Mouse (Mus musculus): ENCODE measurements around the gene Itprid2. TPM values are rescaled to one million over a fixed set of nuclear protein-coding genes. Genes with fewer than 3 reads are reported as not detected.

Itprid2 gene
- polyA plus RNA-seq, 1 experiment, result 22.8 TPM

DNA sequence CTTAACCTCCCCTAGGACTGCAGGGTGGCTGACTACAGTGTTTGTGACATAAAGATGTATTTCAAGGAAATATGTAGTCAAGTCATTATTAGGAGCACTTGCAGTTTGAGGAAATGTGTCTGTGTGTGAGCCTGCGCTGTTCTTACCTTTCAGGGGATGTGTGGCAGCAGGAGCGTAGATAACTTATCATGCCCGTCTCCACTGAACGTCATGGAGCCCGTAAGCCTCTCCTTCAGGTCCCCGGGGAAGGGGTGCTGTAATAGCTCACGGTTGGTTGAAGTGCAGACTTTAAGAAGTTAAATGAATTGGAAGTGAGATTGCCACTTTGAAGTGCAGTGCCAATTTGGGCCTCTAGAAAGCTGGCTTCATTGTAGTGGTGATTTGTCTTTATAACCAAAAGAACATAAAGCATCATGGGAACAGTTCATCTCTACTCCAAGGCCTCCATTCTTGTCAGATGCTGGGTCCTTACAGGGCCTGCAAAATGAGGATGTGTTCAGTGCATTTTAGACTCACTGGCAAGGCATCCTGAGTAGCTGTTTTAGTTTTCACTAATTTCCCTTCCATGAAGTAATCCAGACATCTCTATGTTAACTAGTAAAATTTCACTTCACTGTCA, 26.4 kb downstream of the Itprid2 start:
- H3K36me3 ChIP-seq (ENCODE audit: control insufficient read depth, insufficient read depth, low read length), result peaks cover 25% of the 10 kb centered on the region
- TF ChIP-seq CTCF (conservative IDR thresholded peaks at IDR 0.05; ENCODE audit: insufficient read depth, insufficient read length, low read depth, low read length), result no peak
- TF ChIP-seq POLR2A (IDR thresholded peaks at IDR 0.05; ENCODE audit: low read depth, low read length), result no peak
- H3K27ac ChIP-seq (ENCODE audit: insufficient read depth, low read depth, low read length), result peak overlapping the region; percentile 4; the same call in 1 of the 2 replicates

DNA sequence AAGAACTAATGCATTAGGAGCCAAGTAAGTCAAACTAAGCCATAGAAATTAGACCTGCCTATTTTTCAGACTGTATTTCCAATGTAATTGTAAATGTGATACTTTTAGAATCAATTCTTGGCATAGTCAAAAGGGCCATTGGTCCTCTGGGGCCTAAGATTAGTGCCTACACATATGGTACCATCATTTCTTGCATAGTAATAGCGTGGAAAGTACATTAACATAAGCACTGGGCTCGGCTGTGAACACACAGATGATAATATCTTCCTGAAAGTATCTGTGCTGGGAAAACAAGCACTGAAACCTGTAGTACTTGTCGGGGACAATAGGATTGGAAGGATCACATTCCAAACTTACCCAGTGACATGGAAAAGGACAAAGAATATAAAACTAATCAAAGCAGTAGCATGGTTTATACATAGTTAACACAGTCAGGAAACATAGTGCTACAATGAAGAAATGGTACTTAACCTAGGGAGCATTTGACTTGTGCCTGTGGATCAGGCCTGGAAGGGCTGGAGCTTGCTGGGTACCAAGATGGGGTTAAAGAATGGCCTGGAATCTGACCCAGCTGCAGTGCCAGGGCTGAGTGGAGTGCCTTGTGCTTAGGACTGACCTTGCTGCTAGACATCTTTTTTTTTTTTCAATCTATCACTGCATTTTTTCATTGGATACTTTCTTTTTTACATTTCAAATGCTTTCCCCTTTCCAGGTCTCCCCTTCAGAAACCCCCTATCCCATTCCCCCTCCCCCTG, 29.6 kb downstream of the Itprid2 start:
- TF ChIP-seq CTCF (conservative IDR thresholded peaks at IDR 0.05; ENCODE audit: insufficient read depth, insufficient read length, low read depth, low read length), result no peak
- no peak for TF ChIP-seq POLR2A (IDR thresholded peaks at IDR 0.05; ENCODE audit: low read depth, low read length)
- Histone ChIP-seq H3K27me3 (replicated peaks; ENCODE audit: control insufficient read depth, insufficient read depth, low read length) (no peaks in the 10 kb centered on the region), H3K4me1 (ENCODE audit: control insufficient read depth, insufficient read depth, low read length) (peaks cover 20% of the 10 kb centered on the region), H3K4me3 (ENCODE audit: insufficient read depth, low read depth, low read length) (no peak overlapping the region), H3K27ac (ENCODE audit: insufficient read depth, low read depth, low read length) (no peak overlapping the region), H3K36me3 (ENCODE audit: control insufficient read depth, insufficient read depth, low read length) (peaks cover 16% of the 10 kb centered on the region)
- DNase-seq, result peak; percentile 78
- WGBS, result 69% methylated on average over 3 of the region's 3 CpGs

More for the DNA sequence above, 26.4 kb downstream of the Itprid2 start:
- Histone ChIP-seq H3K4me3 (ENCODE audit: insufficient read depth, low read depth, low read length) (no peak overlapping the region), H3K27me3 (replicated peaks; ENCODE audit: control insufficient read depth, insufficient read depth, low read length) (no peaks in the 10 kb centered on the region), H3K4me1 (ENCODE audit: control insufficient read depth, insufficient read depth, low read length) (peaks cover 40% of the 10 kb centered on the region)
- WGBS, result 53% methylated on average over 7 of the region's 7 CpGs
- no peak for DNase-seq

DNA sequence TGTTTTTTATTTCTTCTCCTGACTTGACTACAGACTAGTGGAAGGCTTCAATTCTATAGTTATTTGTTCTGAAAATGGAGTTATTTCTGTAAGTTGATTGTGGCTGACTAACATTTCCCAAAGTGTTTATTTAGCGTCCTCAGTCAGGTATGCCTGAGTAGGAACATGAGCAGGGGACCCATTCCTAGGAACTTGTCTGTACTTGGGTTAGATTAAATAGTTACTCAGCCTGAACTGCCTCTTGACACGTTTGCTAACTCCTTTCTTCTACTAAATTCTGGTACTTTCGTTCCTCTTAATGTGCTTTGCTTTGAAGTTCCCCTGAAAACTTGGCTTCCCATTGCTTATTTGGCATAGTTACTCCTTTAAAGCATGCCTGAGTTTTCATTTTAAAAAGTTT, 30.3 kb downstream of the Itprid2 start:
- Histone ChIP-seq H3K4me1 (ENCODE audit: control insufficient read depth, insufficient read depth, low read length) (peaks cover 16% of the 10 kb centered on the region; the same call in 1 of the 2 replicates), H3K27me3 (replicated peaks; ENCODE audit: control insufficient read depth, insufficient read depth, low read length) (no peaks in the 10 kb centered on the region), H3K27ac (ENCODE audit: insufficient read depth, low read depth, low read length) (peak overlapping the region; percentile 64), H3K4me3 (ENCODE audit: insufficient read depth, low read depth, low read length) (no peak overlapping the region), H3K36me3 (ENCODE audit: control insufficient read depth, insufficient read depth, low read length) (peaks cover 11% of the 10 kb centered on the region)
- WGBS, result 29% methylated on average over 3 of the region's 3 CpGs
- DNase-seq, result no peak
- TF ChIP-seq CTCF (conservative IDR thresholded peaks at IDR 0.05; ENCODE audit: insufficient read depth, insufficient read length, low read depth, low read length) (no peak), POLR2A (IDR thresholded peaks at IDR 0.05; ENCODE audit: low read depth, low read length) (no peak)

DNA sequence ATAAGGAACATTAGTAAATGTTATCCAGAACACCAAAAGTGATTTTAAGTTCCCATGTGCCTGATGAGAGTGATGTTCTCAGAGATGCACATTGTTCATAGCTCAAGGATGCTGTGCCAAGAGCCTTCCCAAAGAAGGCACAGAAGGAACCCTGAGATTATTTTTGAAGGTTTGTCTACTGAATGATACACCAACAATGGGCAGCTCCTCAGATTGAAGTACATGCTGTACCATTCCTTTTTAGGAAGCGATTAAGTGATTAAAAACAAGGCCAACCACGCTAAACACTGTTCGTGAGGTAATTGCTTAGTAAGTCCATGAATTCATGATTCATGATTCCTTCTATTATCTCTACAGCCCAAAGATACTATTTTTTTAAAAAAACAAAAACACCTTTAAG, 40.1 kb downstream of the Itprid2 start:
- no peak for DNase-seq
- Histone ChIP-seq H3K27me3 (replicated peaks; ENCODE audit: control insufficient read depth, insufficient read depth, low read length) (no peaks in the 10 kb centered on the region), H3K36me3 (ENCODE audit: control insufficient read depth, insufficient read depth, low read length) (peaks cover 9% of the 10 kb centered on the region), H3K4me1 (ENCODE audit: control insufficient read depth, insufficient read depth, low read length) (no peaks in the 10 kb centered on the region), H3K4me3 (ENCODE audit: insufficient read depth, low read depth, low read length) (no peak overlapping the region), H3K27ac (ENCODE audit: insufficient read depth, low read depth, low read length) (no peak overlapping the region)
- 83% methylated on average over 3 of the region's 3 CpGs for WGBS
- no peak for TF ChIP-seq CTCF (conservative IDR thresholded peaks at IDR 0.05; ENCODE audit: insufficient read depth, insufficient read length, low read depth, low read length)
- no peak for TF ChIP-seq POLR2A (IDR thresholded peaks at IDR 0.05; ENCODE audit: low read depth, low read length)

DNA sequence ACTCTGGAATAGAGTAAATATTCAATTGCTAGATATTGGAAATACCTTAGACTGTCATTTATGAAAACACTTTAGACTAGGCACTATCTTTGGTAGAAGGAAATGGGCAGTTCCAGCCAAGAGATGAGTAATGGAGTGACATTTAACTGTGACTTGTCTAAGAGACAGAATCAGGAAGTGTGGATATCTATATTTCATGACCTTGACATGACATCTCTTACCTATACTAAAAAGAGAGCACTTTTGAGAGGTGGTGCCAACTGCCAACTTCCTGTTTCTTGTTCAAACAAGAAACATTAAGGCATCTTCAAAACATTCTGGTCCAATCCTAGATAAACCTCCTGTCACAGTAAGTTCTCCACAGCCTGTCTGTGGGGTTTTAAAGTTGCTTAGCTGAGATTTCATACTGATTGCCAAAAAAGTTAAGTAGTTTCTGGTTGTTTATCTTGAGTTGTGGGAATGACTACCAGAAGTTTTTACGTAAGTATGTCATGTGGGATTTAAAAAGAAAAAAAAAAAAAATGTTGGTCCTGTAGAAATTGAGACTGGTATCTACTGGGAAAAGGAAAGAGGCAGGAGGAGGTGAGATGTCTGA, 42.6 kb downstream of the Itprid2 start:
- Histone ChIP-seq H3K36me3 (ENCODE audit: control insufficient read depth, insufficient read depth, low read length) (peaks cover 3% of the 10 kb centered on the region), H3K4me1 (ENCODE audit: control insufficient read depth, insufficient read depth, low read length) (no peaks in the 10 kb centered on the region), H3K27ac (ENCODE audit: insufficient read depth, low read depth, low read length) (no peak overlapping the region), H3K27me3 (replicated peaks; ENCODE audit: control insufficient read depth, insufficient read depth, low read length) (no peaks in the 10 kb centered on the region), H3K4me3 (ENCODE audit: insufficient read depth, low read depth, low read length) (no peak overlapping the region)
- no peak for DNase-seq
- TF ChIP-seq POLR2A (IDR thresholded peaks at IDR 0.05; ENCODE audit: low read depth, low read length) (no peak), CTCF (conservative IDR thresholded peaks at IDR 0.05; ENCODE audit: insufficient read depth, insufficient read length, low read depth, low read length) (no peak)
- 68% methylated on average over 1 of the region's 1 CpGs for WGBS

DNA sequence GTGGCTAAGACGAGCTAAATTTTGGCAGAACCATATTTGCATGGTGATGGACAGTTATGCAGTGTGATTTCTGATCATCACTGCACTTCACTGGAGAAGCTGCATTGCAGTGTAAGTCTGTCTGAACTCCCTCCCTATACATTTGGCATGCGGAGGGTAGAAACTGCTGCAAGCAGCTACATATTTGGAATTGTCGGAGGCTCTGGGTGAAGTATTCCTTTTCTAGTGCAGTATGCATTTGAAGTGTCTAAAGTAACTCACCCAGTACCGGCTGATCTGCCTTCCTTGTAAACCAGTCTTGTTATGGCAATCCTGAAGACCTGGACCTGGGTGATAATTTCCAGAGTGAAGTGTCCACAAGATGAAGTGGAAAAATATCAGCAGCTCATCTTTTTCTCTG, 46.5 kb downstream of the Itprid2 start:
- no peaks in the 10 kb centered on the region; the same call in 1 of the 2 replicates for H3K36me3 ChIP-seq (ENCODE audit: control insufficient read depth, insufficient read depth, low read length)
- H3K27me3 ChIP-seq (replicated peaks; ENCODE audit: control insufficient read depth, insufficient read depth, low read length), result no peaks in the 10 kb centered on the region
- no peak overlapping the region for H3K27ac ChIP-seq (ENCODE audit: insufficient read depth, low read depth, low read length)
- no peak for DNase-seq
- 87% methylated on average over 4 of the region's 4 CpGs for WGBS
- H3K4me1 ChIP-seq (ENCODE audit: control insufficient read depth, insufficient read depth, low read length), result no peaks in the 10 kb centered on the region
- H3K4me3 ChIP-seq (ENCODE audit: insufficient read depth, low read depth, low read length), result no peak overlapping the region
- TF ChIP-seq CTCF (conservative IDR thresholded peaks at IDR 0.05; ENCODE audit: insufficient read depth, insufficient read length, low read depth, low read length), result no peak
- TF ChIP-seq POLR2A (IDR thresholded peaks at IDR 0.05; ENCODE audit: low read depth, low read length), result no peak

DNA sequence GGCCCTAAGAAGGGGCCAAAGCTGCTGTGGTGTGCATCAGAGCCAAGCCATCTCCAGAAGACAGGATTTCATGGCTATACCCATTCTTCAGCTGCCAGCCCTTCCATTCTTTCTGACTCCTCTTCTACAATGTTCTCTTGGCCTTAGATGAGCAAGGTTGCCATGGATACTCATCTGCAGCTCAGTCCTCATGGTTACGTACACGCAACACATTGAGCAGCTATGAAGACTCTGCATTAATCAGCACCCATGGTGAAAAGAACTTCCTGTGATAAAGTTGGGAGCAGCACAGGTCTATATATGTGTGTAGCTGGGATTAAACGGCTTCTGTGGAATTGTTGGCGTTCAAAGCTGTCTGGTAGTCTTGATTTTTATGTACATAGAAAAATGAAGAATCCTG, 48.1 kb downstream of the Itprid2 start:
- Histone ChIP-seq H3K4me1 (ENCODE audit: control insufficient read depth, insufficient read depth, low read length) (no peaks in the 10 kb centered on the region), H3K4me3 (ENCODE audit: insufficient read depth, low read depth, low read length) (no peak overlapping the region), H3K27ac (ENCODE audit: insufficient read depth, low read depth, low read length) (no peak overlapping the region), H3K36me3 (ENCODE audit: control insufficient read depth, insufficient read depth, low read length) (no peaks in the 10 kb centered on the region), H3K27me3 (replicated peaks; ENCODE audit: control insufficient read depth, insufficient read depth, low read length) (no peaks in the 10 kb centered on the region)
- DNase-seq, result no peak
- TF ChIP-seq CTCF (conservative IDR thresholded peaks at IDR 0.05; ENCODE audit: insufficient read depth, insufficient read length, low read depth, low read length) (no peak), POLR2A (IDR thresholded peaks at IDR 0.05; ENCODE audit: low read depth, low read length) (no peak)
- WGBS, result 96% methylated on average over 4 of the region's 4 CpGs

All from kidney, adult 2 months (tissue).